ENCODE assay signal across 14 mouse cellular contexts in genomic region chrX:12312534-12312933, GRCm38 (mm10).
A peak's percentile ranks its signal among the peaks of the same experiment; 100 is the strongest.
DNase-seq lines count a peak whose midpoint lies in the region; ATAC-seq and TF ChIP-seq lines count a peak whose summit lies in the region.
"Had no signal": no experiment of that assay in that cellular context is flagged by ENCODE, and none has a peak within 500 bp of the region (broad histone marks: within the 10 kb centered on the region; RNA-seq: fewer than 3 reads in every experiment).

No protein-coding gene starts in this region.

- H3K27ac ChIP-seq in lung, embryonic 14.5 days (ENCODE audit: low read depth): no peak overlapping the region
- no peak overlapping the region for H3K27ac ChIP-seq in heart, embryonic 12.5 days (ENCODE audit: poor library complexity, severe bottlenecking)
- no peak overlapping the region for H3K27ac ChIP-seq in lung, postnatal 0 days (ENCODE audit: low read length)
- H3K27ac ChIP-seq in forebrain, embryonic 16.5 days (ENCODE audit: low read length): no peak overlapping the region
- H3K27ac ChIP-seq in gastrocnemius, adult 2 months: no peak overlapping the region
- H3K27ac ChIP-seq: embryonic facial prominence, embryonic 10.5 days; hindbrain, embryonic 12.5 days; midbrain, embryonic 12.5 days had no signal

- H3K9ac ChIP-seq in lung, embryonic 14.5 days: no peak overlapping the region
- H3K9ac ChIP-seq in heart, embryonic 12.5 days: no peak overlapping the region
- no peak overlapping the region for H3K9ac ChIP-seq in lung, postnatal 0 days (replicated peaks; ENCODE audit: low read depth)
- no peak overlapping the region for H3K9ac ChIP-seq in forebrain, embryonic 16.5 days (replicated peaks; ENCODE audit: low read depth, low read length)
- H3K9ac ChIP-seq: hindbrain, embryonic 12.5 days; midbrain, embryonic 12.5 days had no signal

- H3K4me2 ChIP-seq in lung, embryonic 14.5 days: no peak overlapping the region
- H3K4me2 ChIP-seq in heart, embryonic 12.5 days: no peak overlapping the region
- no peak overlapping the region for H3K4me2 ChIP-seq in lung, postnatal 0 days (replicated peaks; ENCODE audit: low read depth, low read length)
- H3K4me2 ChIP-seq in forebrain, embryonic 16.5 days (ENCODE audit: low read length): no peak overlapping the region
- H3K4me2 ChIP-seq: hindbrain, embryonic 12.5 days; midbrain, embryonic 12.5 days had no signal

- peak; percentile 28; the same call in 1 of the 2 replicates for ATAC-seq in lung, embryonic 14.5 days (ENCODE audit: insufficient read depth)
- ATAC-seq in heart, embryonic 12.5 days (ENCODE audit: insufficient number of reproducible peaks, low FRiP score): peak; percentile 68
- peak; percentile 40; the same call in 1 of the 2 replicates for ATAC-seq in lung, postnatal 0 days
- ATAC-seq in forebrain, embryonic 16.5 days: no peak

- H3K27me3 ChIP-seq in lung, embryonic 14.5 days (ENCODE audit: insufficient read depth, low read length): no peaks in the 10 kb centered on the region
- no peaks in the 10 kb centered on the region; the same call in 1 of the 2 replicates for H3K27me3 ChIP-seq in heart, embryonic 12.5 days (replicated peaks)
- no peaks in the 10 kb centered on the region for H3K27me3 ChIP-seq in lung, postnatal 0 days (replicated peaks; ENCODE audit: insufficient read depth, low read length)
- H3K27me3 ChIP-seq in forebrain, embryonic 16.5 days (replicated peaks; ENCODE audit: control insufficient read depth, insufficient read depth, low read length): no peaks in the 10 kb centered on the region
- H3K27me3 ChIP-seq: CH12.LX; midbrain, embryonic 12.5 days had no signal

- DNase-seq in lung, embryonic 14.5 days: no peak
- DNase-seq in lung, postnatal 10 days: no peak
- DNase-seq in lung, postnatal 0 days (ENCODE audit: low spot score): peak; percentile 25
- DNase-seq in retina, postnatal 1 day: no peak
- no peak for DNase-seq in left cerebral cortex, postnatal 10 days (ENCODE audit: extremely low spot score in 1 of 2, low spot score in 2 of 2)
- no peak for DNase-seq in gastrocnemius, adult 2 months
- DNase-seq: cerebellum, adult 18-20 months; kidney, postnatal 10 days had no signal

- H3K9me3 ChIP-seq in lung, embryonic 14.5 days (ENCODE audit: low read depth, low read length): no peaks in the 10 kb centered on the region
- 0 out of 2 replicates have a peak, but pooled peaks cover 5% of the 10 kb centered on the region for H3K9me3 ChIP-seq in heart, embryonic 12.5 days (replicated peaks)
- H3K9me3 ChIP-seq in lung, postnatal 0 days (ENCODE audit: low read length): no peaks in the 10 kb centered on the region
- no peaks in the 10 kb centered on the region for H3K9me3 ChIP-seq in forebrain, embryonic 16.5 days (ENCODE audit: control insufficient read depth, low read length)
- H3K9me3 ChIP-seq: embryonic facial prominence, embryonic 10.5 days; hindbrain, embryonic 12.5 days; midbrain, embryonic 12.5 days had no signal

- H3K36me3 ChIP-seq in lung, embryonic 14.5 days (ENCODE audit: insufficient read depth): no peaks in the 10 kb centered on the region
- H3K36me3 ChIP-seq in heart, embryonic 12.5 days: no peaks in the 10 kb centered on the region
- no peaks in the 10 kb centered on the region for H3K36me3 ChIP-seq in lung, postnatal 0 days (ENCODE audit: insufficient read depth, low read length)
- no peaks in the 10 kb centered on the region for H3K36me3 ChIP-seq in forebrain, embryonic 16.5 days (ENCODE audit: control insufficient read depth, insufficient read depth)
- H3K36me3 ChIP-seq: embryonic facial prominence, embryonic 10.5 days; hindbrain, embryonic 12.5 days; midbrain, embryonic 12.5 days had no signal

- no peak overlapping the region for H3K4me3 ChIP-seq in lung, embryonic 14.5 days (ENCODE audit: low read depth, low read length)
- no peak overlapping the region for H3K4me3 ChIP-seq in heart, embryonic 12.5 days
- H3K4me3 ChIP-seq in lung, postnatal 0 days (ENCODE audit: low read depth, low read length): no peak overlapping the region
- no peak overlapping the region for H3K4me3 ChIP-seq in forebrain, embryonic 16.5 days (replicated peaks; ENCODE audit: low read length)
- H3K4me3 ChIP-seq in gastrocnemius, adult 2 months: no peak overlapping the region
- H3K4me3 ChIP-seq: embryonic facial prominence, embryonic 10.5 days; hindbrain, embryonic 12.5 days; midbrain, embryonic 12.5 days had no signal

- TF ChIP-seq EP300 in lung, postnatal 0 days (IDR thresholded peaks at IDR 0.05): 0 out of 2 replicates have a peak, but pooled peaks have one; percentile 15

- TF ChIP-seq CTCF in lung, embryonic 14.5 days (IDR thresholded peaks at IDR 0.05; ENCODE audit: low read depth): 0 out of 2 replicates have a peak, but pooled peaks have one; percentile 1
- no peak for TF ChIP-seq CTCF in lung, postnatal 0 days (IDR thresholded peaks at IDR 0.05)
- TF ChIP-seq CTCF in gastrocnemius, adult 2 months (IDR thresholded peaks at IDR 0.05): no peak

- intact Hi-C loops in left cerebral cortex, postnatal 10 days (cut with DNase I): no loop called here
- intact Hi-C loops in gastrocnemius, adult 2 months (cut with DNase I): no loop called here

- WGBS in lung, embryonic 14.5 days: 27% methylated on average over 5 of the region's 5 CpGs
- 41% methylated on average over 5 of the region's 5 CpGs for WGBS in heart, embryonic 12.5 days
- WGBS in lung, postnatal 0 days: 35% methylated on average over 5 of the region's 5 CpGs
- WGBS in forebrain, embryonic 16.5 days: 82% methylated on average over 5 of the region's 5 CpGs

- no peaks in the 10 kb centered on the region for H3K4me1 ChIP-seq in lung, embryonic 14.5 days (ENCODE audit: insufficient read depth)
- H3K4me1 ChIP-seq in heart, embryonic 12.5 days (replicated peaks): 0 out of 2 replicates have a peak, but pooled peaks cover 5% of the 10 kb centered on the region
- H3K4me1 ChIP-seq in lung, postnatal 0 days (ENCODE audit: insufficient read depth, low read depth, low read length): no peaks in the 10 kb centered on the region
- H3K4me1 ChIP-seq in forebrain, embryonic 16.5 days (replicated peaks; ENCODE audit: control insufficient read depth, insufficient read depth, low read length): no peaks in the 10 kb centered on the region
- H3K4me1 ChIP-seq: embryonic facial prominence, embryonic 10.5 days; hindbrain, embryonic 12.5 days; midbrain, embryonic 12.5 days had no signal
